Mouse (Mus musculus): ENCODE measurements around the gene Wsb1.
A peak's percentile ranks its signal among the peaks of the same experiment; 100 is the strongest.

The Wsb1 gene

DNA sequence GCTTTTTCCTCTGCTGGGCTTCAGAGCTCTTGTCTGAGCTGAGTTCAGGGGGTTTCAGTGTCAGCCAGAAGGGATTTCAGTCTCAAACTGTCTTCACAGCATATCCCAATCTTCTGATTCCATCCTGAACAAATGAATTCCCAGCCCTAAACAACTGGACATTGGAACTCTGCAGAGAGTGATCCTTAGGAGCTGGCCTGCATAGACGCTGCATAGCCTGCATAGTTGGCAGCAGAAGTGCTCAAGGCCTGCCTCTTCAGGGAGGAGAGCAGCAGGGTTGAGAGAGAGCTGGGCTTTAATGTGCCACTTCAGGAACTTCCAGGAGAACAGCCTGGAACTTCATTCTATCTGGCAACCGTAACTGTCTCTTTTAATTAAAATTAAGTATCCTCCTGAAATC lies 38.9 kb downstream of the Wsb1 start:
- no peak for DNase-seq (ENCODE audit: low read depth, low spot score)

DNA sequence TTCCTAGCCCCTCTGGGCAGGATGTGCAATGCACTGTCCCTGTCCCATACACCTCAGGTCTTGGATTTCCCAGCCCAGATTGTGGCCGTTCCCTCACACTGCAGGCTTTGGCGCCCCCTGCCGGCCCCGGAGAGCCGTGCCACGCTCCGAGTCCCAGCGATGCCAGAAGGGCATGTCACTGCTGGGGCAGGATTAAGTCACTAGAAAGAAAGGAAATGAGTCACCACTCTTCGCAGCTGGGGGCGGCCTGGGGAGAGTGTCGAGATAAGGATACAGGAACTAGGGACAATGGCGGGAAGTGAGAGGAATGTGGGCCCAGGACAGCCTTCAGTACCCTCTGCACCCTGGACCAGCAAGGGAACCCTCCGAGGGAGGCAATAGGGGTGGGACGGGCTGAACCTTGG lies 40.5 kb downstream of the Wsb1 start:
- peak; percentile 86 for DNase-seq (ENCODE audit: low read depth, low spot score)

DNA sequence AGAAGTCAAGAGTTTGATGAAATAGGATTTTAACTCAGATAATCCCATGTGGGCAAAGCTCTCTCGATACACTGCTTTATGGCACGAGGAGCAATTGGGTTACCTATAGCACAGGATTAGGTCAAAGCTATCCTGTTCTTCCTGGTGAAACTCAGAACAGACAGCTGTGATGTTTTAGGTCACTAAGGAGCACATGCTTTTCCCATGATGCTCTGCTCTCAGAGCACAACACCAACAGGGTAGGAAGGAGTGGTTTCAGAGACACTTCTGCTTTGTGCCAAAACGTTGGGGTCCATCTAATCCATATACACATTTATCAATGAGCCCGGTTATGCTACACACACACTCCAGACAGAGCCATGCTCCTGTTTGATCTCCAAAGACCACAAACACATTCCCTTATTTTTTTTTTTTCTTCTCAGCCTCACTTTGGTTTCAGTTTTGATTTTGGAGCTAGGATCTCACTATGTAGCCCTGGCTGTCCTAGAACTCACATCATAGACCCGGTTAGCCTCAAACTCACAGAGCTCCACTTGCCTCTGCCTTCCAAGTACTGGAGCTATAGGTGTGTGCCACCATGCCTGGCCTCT lies 44.5 kb downstream of the Wsb1 start:
- no peak for DNase-seq (ENCODE audit: low read depth, low spot score)

DNA sequence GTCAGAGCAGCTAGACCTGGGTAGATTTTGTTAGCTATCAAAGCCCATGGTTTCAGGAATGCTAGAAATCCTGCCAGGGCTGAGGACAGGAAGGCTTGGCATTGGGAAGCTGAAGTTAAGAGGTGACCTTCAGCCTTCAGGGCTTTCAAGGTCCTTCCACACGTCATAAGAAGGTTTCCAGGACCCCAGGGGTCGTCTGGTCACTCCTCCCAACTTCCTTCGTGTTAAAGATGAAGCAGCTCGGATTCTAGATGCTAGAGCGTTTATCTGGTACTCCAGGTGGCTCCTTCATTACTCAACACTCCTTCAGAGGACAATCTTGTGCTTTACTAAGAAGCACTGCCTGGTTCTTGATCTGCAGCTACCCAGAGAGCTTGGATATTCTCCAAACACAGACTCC lies 45.4 kb downstream of the Wsb1 start:
- no peak for DNase-seq (ENCODE audit: low read depth, low spot score)

DNA sequence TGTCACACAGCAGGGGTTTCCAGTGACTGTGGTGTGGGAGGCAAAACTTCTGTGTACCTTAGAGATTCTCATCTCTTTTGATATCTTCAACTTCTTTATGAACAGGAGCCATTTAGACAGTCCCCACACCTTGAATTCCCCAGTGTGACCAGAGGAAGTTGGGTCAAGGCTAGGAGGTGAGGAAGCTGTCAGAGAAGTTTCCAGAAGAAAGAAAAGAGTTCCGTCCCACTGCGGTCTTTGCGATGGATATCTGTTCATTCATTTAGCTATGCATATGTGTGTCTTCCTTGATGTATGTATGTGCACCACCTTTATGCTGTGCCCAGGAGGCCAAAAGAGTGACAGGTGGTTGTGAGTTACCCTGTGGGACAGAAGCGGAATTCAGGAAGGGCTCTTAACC lies 46.0 kb downstream of the Wsb1 start:
- DNase-seq (ENCODE audit: low read depth, low spot score) = no peak

DNA sequence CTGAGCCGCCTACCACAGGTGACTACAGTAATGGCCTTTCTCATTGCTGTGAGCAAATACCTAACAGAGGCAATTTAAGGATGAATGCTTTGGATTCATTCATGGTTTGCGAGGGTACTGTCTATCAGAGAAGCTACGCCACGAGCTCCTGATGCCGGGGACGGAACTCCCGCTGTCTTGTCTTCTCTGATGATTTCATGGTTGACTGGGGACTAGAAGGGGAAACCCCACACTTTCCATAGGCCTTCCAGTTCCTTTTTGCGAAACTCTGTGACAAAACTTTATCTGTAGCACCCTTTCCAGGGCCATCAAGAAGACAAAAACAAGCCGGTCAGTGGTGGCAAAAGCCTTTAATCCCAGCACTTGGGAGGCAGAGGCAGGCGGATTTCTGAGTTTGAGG lies 46.8 kb downstream of the Wsb1 start:
- no peak for DNase-seq (ENCODE audit: low read depth, low spot score)

DNA sequence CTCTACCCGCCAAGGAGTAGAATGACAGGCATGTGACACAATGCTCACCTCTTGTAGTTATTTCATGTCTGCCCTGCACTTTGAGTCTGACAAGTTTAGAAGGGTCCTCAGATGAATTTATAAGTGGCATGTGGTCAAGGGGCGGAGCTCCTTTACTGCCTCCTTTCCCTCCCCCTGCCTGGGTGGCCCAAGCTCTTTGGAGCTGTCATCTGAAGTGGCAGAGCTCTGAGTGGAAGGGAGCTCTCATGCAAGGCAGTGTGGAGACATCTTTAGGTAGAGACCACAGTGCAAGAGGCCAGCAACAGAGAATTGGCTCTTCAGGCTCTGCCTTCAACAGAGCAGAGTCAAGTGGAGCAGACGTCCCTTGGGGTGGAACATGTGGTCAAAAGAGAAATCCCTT lies 50.0 kb downstream of the Wsb1 start:
- no peak for DNase-seq (ENCODE audit: low read depth, low spot score)

DNA sequence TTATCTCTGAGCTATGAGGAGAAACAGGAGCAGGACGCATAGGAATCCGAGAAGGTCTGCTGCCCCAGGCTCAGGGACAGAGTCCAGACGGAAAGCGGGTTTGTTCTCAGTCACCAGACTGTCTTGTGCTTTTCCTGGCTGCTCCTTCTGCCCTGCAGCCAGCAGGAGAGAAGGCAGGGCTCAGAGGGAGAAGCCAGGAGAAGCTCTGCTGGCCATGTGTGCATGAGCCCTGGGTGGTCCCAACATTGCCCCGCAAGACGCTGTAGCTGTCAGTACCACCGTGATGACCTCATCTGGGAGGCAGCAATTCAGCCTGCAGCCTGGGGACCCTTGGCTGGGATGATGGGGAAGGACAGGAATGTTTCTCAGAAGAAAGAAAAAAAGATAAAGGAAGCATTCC lies 54.0 kb downstream of the Wsb1 start:
- DNase-seq (ENCODE audit: low read depth, low spot score) = peak; percentile 38

DNA sequence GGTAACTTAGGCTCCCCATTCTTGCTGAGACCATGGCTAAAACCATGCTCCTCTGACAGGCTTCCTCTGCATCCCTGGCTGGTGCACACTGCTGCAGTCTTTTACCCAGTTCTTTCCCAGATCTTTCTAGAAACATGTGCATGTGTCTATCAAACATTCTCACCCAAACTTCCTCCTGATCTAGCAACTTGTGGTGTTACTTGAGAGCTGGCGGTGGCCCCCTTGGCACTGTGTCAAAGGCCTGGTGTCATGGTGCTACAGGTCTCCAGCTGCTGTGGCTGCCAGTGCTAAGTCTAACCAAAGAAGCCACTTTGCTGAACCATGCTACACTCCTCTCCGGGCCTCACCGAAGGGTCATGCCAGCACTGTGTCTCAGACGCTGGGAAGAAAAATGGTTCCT lies 55.9 kb downstream of the Wsb1 start:
- DNase-seq (ENCODE audit: low read depth, low spot score) = no peak

DNA sequence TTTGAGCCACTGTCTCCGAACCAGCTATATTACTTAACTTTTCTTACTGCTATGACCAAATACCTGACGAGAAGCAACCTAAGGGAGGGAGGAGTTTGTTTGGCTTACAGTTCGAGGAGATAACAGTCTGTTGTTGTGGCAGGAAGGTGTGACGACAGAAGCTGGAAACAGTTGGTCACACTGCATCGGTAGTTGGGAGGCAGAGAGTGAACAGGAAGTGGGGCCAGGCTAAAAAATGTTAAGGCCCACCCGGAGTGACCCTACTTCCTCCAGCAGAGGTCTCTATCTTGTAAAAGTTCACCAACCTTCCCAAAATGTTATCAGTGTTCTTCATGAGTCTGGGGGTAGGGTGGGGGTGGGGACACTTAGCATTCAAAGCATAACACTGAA lies 56.6 kb downstream of the Wsb1 start:
- DNase-seq (ENCODE audit: low read depth, low spot score) = no peak

DNA sequence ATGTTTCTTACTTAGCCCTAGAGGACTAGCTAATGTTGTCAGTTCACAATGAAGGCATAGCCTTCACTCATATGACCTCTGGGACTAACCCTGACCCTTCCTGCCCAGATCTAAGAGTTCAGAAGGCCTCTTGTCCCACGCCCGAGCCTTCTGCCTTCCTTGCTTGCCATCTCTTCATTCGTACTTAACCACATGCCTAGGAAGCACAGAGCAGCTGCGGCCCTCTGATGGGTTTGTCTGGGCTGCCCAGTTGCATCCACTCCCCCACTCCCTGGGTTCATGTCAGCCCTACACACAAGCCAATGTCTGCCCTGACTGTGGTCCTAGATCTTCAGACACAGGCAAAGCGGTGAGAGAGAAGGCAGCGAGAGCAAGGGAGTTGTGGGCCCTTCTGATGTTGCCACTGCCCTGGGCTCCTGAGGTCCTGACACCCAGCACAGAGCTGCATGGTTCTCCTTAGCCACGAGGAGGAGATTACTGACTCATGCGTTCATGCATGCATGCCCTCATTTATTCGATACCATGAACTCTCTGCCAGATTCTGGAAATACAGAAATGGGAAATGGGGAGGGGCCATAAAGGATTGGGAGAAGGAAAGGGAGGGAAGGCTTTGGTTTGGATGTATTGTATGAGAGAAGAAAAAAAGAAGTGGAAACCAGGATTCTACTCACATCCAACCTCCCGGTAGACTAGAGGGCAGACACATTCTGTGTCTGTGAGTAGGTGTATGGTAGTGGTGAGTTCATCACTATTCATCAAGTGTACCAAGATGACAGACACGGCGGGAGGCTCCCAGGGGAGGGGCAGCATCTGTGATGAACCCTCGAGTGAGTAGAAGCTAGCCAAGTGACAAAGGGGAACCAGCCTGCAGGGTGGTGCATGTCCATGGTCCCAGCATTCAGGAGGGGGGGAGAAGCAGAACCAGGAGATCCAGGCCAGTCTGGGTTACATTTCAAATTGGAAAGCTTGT lies 57.3 kb downstream of the Wsb1 start:
- DNase-seq (ENCODE audit: low read depth, low spot score) = no peak

DNA sequence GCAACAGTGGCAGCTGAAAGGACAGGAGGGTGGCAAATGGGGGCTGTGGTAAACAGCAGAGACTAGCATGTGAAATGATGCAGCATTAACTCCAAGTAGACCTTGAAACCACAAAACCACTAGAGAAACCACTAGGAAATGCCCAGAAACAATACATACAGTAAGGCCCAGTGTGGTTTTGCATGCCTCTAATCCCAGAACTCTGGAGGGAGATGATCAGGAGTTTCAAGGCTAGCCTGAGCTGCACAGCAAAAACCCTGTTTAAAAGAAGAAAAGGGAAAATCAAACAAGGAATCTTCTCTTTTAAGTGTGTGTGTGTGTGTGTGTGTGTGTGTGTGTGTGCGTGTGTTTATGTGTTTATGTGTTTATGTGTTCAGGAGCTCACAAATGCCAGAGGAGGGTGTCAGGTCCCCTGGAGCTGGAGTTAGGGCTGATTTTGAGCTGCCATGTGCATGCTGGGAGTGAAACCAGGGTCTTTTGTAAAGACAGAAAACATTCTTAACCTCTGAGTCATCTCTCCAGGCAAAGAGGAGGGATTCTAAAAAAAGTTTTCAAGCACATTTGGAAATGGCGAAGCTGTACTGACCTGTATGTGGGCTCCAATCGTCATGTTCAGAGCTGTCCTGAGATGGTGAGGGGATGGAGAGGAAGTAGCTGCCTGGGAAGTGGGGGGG lies 58.1 kb downstream of the Wsb1 start:
- no peak for DNase-seq (ENCODE audit: low read depth, low spot score)

DNA sequence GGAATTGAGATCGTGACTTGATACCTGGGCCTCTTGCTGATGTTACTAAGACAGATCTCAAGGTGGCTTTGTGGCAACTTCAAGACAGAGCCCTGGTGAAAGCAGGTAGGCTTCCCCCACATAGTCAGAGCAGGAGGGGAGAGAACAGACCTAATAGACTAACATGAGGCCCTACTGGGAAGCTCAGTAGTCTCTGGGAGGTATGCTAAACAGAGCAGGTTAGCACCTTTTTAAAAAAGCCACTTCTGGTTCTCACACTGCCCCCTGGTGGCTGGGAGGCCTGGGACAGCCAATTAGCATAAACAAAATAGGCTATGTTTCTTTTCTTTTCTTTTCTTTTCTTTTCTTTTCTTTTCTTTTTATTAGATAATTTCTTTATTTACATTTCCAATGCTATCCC lies 62.3 kb downstream of the Wsb1 start:
- no peak for DNase-seq (ENCODE audit: low read depth, low spot score)

DNA sequence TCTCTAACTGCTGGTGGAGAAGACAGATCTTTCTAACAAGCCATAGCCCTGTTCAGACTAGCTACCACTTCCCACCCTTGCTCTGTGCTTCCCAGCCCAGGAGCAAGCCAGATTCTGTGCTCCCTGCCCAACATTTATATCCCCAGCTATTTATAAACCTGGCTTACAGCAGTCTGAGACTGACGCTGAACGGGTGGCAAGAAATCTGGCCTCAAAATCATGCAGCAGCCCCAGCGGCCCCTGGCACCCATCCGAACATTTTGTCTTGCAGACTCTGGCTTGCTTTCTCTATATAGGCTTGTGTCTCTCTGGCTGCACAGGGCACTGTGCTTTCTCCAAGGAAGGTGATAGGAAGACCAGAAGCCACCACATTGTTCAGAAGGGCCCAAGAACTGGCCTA lies 63.3 kb downstream of the Wsb1 start:
- DNase-seq (ENCODE audit: low read depth, low spot score) = peak; percentile 50

DNA sequence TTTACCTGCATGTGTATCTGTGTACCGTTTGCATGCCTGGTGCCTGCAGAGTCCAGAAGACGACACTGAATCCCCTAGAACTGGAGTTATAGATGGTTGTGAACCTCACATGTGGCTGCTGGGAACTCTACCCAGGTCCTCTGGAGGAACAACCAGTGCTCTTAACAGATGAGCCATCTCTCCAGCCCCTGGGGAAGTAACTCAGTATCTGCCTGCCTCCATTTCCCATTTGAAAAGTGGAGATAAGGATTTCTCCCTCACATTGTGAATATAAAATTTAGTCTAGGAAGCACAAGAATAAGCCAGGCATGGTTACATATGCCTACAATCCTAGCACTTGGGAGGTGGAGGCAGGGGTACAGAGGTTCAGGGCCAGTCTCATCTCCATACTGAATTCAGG lies 64.2 kb downstream of the Wsb1 start:
- DNase-seq (ENCODE audit: low read depth, low spot score) = no peak

All from skeletal muscle tissue, adult 2 months (tissue).